Mouse (Mus musculus) gastrocnemius, postnatal 36 days (tissue): ENCODE data around the gene Hoxa3. TPM values are rescaled to one million over a fixed set of nuclear protein-coding genes. Genes with fewer than 3 reads are reported as not detected.

Experiments
- DNase-seq, 2 experiments: peaks; one replicate each; pipeline ENCODE4 v3.0.0; 2022
- intact Hi-C: fragments of 180-260 bp; cut with DNase I; formaldehyde crosslinking; loops from one replicate; pipeline ENCODE4 v1.15.1; 2025
- total RNA-seq, 2 experiments: library from RNA; stranded (reverse); gene quantifications; 2 replicates each; pipeline ENCODE4 v1.2.3; 2021

The Hoxa3 gene
- total RNA-seq, 2 experiments from 2014 or later, result 1.9 to 2.2 TPM

GRCm38 (mm10) chr6:52191860-52192550 is 21.1 kb downstream of the Hoxa3 start:
- intact Hi-C loops, result loop anchor here (5.0 kb wide), 2 partner anchors 35 to 185 kb away; partner anchors contain the start of gene Hoxa1
- DNase-seq, result peak; percentile 79 to 84

DNA sequence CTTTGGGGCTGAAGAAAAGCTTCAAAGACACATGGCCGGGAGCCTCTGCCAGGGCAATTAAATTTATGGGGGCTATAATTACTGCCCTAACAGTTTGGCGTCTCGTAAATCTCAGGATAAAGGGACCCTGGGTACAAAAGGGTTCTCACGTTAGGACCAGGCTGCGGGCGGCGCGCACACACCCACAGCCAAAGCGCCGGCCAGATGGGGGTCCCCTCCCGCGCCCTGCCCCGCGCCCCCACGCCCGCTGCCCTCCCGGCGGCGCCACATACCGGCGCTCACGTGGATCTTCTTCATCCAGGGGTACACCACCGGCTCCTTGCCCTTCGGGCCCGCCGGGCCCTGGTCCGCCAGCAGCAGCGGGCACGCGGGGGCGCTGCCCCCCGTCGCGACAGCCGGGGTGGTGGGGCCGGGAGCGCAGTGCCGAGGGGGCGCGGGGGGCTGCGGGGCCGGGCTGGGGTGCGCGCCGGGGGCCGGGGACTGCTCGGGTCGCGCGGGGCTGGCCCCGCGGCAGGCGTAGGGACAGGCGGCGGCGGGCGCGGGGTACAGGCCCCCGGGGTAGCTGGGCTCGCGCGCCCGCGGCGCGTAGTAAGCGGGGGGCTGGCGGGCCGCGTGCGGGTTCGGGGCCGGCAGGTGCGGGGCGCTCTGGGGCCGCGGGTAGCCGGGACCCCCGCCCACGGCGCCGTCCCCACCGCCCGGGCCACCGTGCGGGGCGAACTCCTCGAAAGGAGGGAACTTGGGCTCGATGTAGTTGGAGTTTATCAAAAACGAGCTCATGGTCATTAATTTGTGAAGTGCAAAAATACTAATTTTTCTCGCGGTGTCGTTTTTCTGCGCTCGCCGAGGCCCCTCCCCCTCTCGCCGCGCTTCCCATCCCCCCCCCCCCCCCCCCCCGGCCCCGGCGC is 22.0 kb downstream of the Hoxa3 start, which contains the start of gene Hoxa4:
TSS of gene Hoxa4 (minus strand) at position 848 of the 905 bp plus-strand sequence.
- no peak for DNase-seq
- intact Hi-C loops, result loop anchor here (5.0 kb wide), 2 partner anchors 34 to 184 kb away; partner anchors contain the start of gene Hoxa1

DNA sequence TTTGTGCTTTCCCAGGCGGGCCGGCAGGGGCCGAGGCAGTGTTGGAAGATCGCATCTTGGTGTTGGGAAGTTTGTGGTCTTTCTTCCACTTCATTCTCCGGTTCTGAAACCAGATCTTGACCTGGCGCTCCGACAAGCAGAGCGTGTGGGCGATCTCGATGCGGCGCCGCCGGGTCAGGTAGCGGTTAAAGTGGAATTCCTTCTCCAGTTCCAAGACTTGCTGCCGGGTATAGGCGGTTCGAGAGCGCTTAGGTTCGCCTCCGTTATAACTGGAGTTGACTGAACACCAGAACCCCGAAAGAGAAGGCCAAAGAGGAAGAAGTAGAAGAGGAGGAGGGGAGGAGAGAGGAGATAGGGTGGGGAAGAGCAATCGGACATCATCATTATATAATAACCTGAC is 22.7 kb downstream of the Hoxa3 start:
- DNase-seq, result peak in 1 of 2 experiments; percentile 25
- intact Hi-C loops, result loop anchor here (5.0 kb wide), 2 partner anchors 33 to 183 kb away; partner anchors contain the start of gene Hoxa1

DNA sequence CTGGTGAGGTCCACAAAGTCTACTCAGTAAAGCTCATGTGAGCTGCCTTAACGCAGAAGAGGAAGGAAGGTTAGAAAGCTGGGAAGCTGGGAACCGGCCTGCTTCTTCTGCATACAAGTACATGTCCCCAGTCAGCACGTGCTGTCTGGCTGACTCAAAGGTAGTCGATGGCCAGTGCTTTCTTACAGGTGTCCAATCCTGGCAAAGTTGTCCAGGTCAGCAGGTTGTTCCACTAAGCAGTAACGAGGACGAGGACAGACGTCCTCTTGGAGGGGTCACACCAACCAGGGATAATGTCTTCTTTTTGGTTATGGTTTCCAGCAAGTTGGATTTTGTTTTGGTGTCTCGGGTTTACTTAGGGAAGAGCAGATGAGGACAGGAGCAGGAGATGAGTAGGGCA is 23.2 kb downstream of the Hoxa3 start:
- no peak for DNase-seq

GRCm38 (mm10) chr6:52189172-52189591 is 24.0 kb downstream of the Hoxa3 start:
- DNase-seq, result no peak
- intact Hi-C loops, result no loop called here

More for the DNA sequence above, 23.2 kb downstream of the Hoxa3 start:
- intact Hi-C loops, result loop anchor here (5.0 kb wide), 2 partner anchors 33 to 183 kb away; partner anchors contain the start of gene Hoxa1

DNA sequence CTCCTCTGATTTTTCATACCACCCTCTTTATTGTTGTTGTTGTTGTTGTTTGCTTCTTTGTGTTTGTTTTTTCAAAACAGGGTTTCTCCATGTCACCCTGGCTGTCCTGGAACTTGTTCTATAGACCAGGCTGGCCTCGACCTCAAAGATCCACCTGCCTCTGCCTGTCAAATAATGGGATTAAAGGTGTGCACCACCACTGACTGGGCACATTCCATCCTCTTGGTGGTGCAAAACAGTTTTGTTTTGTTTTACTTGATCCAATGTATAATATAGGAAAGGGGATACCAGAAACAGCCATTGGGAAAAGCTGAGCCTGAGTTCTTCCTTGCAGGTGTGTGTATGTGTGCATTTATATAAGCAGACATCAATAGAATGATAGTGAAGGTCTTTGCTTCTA is 26.6 kb downstream of the Hoxa3 start:
- intact Hi-C loops, result no loop called here
- no peak for DNase-seq

- intact Hi-C loops, result no loop called here
- no peak for DNase-seq
These were observed 27.3 kb downstream of the Hoxa3 start for GRCm38 (mm10) chr6:52185834-52186233.

GRCm38 (mm10) chr6:52185222-52185621 is 27.9 kb downstream of the Hoxa3 start:
- intact Hi-C loops, result no loop called here
- DNase-seq, result no peak

DNA sequence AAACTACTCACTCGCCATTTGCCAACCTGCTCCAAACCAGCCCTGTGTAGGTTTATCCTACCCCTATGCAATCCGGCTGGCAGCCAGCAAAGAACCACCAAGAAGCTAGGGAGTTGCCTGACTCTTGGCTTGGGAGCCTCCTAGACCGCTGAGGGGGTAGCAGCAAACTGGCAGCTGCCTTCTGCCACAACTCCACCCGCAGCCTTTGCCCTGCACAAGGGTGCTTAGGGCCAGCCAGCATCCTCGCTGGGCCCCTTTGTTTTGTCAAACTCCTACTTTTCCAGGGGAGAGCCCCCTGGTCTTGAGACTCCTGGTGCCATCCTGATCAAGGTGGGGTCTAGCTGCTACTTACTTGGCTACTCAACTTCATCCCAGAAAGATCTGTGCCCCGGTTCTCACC is 28.5 kb downstream of the Hoxa3 start:
- no peak for DNase-seq
- intact Hi-C loops, result no loop called here

DNA sequence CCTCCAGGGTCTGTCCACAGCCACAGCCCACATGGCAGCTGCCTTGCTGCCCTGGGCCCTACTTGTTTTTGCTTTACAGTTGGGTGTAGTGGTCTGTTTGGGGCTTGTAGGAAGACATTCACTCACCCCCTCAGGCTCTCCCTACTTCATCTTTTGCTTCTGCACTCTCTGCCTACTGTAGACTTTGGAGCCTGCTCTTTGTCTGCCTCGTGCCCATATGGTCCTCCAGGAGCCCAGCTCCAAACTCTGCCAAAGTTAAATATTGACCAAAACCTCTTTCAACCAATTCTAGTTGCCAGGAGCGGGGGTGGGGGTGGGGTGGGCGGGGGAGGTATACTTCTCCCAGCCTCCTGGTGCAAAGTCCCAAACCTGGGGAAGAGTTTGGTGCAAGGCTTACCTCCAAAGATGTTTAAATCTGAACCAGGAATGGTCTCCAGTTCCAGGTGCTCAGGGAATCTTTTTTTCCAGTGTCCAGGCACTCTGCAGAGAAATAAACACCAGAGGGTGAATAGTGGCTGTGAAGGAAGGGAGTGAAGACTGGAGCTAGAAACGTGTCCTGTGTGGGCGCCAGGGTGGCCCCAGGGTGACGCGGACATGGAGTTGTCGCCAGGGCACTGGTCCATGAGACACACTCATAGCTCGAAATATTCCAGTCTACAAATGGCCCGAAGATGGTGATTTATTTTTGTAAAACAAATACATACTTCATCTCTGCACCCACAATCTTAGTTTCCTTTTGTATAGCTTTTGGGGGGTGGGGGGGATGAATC is 29.6 kb downstream of the Hoxa3 start:
- intact Hi-C loops, result no loop called here

DNA sequence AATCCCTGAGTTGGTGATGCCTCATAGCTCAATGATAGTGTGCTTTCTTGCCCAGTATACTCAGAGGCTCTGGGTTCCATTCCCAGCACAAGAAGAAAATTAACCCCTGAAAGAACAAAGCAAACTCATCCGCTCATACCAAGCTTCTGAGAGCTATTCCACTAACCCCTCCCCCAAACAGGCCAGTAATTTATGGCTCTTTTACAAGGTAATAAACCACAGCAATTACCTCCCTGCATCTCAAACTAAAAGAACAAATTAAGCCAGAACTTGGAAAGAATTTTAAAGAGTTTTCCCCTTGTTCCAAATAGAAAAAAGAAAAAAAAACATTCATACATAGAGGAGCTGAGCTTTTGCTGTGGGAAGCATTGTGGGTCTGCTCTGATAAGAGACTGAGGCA is 30.3 kb downstream of the Hoxa3 start:
- intact Hi-C loops, result no loop called here
- no peak for DNase-seq

More for the DNA sequence above, 29.6 kb downstream of the Hoxa3 start:
- DNase-seq, result no peak

DNA sequence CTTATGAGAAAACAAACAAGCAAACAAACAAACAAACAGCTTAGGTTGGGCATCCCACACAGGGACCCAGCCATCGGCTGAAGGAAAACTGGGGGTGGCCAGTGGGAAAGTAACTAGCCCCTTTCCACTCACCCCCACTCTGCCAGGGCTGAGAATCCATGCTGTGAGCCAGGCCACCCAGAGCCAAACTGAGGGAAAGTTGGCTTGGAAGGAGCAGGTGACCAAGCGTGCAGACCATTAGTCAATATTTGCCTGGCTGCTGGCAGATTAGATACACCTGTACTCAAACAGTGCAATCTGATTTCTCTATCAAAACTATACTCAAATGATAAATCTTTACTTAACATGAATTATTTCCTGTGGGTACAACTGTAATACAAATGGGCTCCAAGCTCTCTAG is 31.1 kb downstream of the Hoxa3 start:
- DNase-seq, result no peak

GRCm38 (mm10) chr6:52180726-52181125 is 32.4 kb downstream of the Hoxa3 start:
- intact Hi-C loops, result no loop called here
- no peak for DNase-seq

More for the DNA sequence above, 31.1 kb downstream of the Hoxa3 start:
- intact Hi-C loops, result no loop called here

- no peak for DNase-seq
- intact Hi-C loops, result no loop called here
These were observed 32.9 kb downstream of the Hoxa3 start for GRCm38 (mm10) chr6:52180213-52180710.

GRCm38 (mm10) chr6:52179690-52180089 is 33.4 kb downstream of the Hoxa3 start:
- intact Hi-C loops, result no loop called here
- DNase-seq, result no peak

- DNase-seq, result no peak
- intact Hi-C loops, result no loop called here
These were observed 34.0 kb downstream of the Hoxa3 start for GRCm38 (mm10) chr6:52178918-52179665.

GRCm38 (mm10) chr6:52177806-52178205 is 35.3 kb downstream of the Hoxa3 start:
- DNase-seq, result no peak
- intact Hi-C loops, result no loop called here

DNA sequence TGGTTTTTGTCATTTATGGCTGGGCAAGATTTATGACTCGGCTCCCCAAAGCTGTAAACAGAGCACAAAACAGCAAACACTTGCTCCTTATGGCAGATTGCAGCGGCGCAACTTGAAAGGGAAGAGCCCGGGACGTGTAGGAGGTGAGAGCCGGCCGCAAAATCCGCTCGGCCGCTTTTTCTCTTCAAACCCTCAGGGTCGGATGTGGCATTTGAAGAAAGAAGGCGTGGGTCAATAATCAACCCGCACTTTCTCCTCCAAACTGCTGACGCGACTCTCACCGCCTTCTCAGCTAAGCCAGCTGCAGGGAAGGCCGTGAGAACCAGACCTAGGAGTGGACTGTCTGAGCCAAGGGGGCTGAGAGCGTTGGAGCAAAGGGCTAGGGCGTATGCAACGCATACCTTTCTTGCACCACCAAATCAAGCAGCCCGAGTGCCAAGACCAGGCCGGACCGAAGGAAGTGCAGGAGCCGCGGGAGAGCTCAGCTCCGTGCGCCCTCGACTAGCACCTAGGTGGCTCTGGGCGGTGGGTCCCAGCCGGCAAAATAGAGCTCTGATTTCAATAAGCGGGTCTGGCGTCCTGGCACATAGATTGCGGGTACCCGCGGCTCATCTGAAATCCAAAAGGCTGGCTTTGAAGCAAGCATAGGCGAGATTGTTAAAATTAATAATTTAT is 35.9 kb downstream of the Hoxa3 start, which contains the start of gene 5730596B20Rik:
TSS of gene 5730596B20Rik (plus strand) at position 438 of the 675 bp plus-strand sequence.
- intact Hi-C loops, result no loop called here
- DNase-seq, result no peak

- no peak for DNase-seq
- intact Hi-C loops, result no loop called here
These were observed 36.7 kb downstream of the Hoxa3 start for GRCm38 (mm10) chr6:52176391-52176790.
